Mouse (Mus musculus): ENCODE measurements around the gene Neu4. TPM values are rescaled to one million over a fixed set of nuclear protein-coding genes. Genes with fewer than 3 reads are reported as not detected.

The Neu4 gene
- polyA plus RNA-seq (2014; fragmentation: Illumina TruSeq; extraction: RNeasy Lipid Tissue Mini Kit (QIAGEN cat#74804); ENCODE audit: low read depth, low replicate concordance): not detected

DNA sequence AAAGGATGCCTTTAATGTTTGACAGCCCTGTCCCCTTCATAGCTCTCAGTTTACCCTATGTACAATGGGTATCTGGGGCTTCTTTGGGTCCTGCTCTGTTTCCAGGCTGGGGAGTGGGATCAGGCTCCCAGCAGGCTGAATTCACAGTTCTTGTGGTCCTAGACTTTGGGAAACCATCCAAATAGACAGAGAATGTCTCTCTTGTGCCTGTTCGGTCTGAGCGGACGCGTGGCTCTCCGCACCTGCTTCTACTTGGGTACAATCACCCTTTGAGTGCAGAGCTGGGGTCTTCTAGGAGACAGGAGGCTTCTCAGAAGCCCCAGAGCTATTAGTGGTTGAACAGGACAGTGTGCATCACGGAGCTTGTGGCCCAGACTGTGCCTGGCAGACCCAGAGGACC, at the start of gene Neu4:
TSS of gene Neu4 (plus strand) at position 301 of the 400 bp plus-strand sequence.

DNA sequence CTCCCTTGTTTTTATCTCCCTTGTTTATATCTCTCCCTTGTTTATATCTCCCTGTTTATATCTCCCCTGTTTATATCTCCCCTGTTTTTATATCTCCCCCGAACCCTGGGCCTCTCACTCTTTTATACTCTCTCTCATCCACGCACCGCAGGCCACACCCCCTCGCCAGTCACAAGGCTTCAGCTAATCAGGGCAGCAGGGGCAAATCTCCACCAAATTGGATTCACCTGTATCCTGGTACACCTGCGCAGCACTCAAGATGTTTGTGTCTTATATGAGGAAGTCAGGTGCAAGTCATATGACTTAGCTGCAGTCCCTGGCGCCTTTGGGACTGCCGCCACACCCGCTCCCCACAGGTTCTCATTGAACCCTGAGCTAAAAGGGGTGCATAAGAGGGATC, 30.0 kb upstream of the Neu4 start, which contains the start of gene Gal3st2c:
TSS of gene Gal3st2c (plus strand) at position 301 of the 400 bp plus-strand sequence.

DNA sequence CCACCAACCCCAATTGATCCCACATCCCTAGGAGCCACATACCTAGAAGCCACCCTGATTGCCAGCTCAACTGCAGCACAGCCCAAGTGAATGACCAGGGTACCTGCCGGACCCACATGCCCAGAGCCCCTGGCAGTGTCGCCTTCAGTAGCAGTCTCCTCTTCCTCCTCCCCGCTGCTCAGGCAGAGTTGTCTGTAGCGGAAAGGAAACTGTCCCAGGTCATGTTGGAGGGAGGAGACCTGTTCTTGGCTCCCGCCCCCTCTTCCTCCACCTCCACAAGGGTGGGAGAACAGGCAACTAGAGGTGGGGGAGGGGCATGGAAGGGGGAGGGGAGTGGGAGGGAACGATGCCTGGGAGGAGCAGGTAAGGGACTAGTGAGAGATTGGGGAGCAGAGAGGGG, 32.1 kb downstream of the Neu4 start, which contains the start of gene Pdcd1:
TSS of gene Pdcd1 (minus strand) at position 181 of the 400 bp plus-strand sequence.

Other genes with a start within 250 kb of the Neu4 start
- gene Dtymk, start 218.5 kb upstream of the Neu4 start, polyA plus RNA-seq (2014; fragmentation: Illumina TruSeq; extraction: RNeasy Lipid Tissue Mini Kit (QIAGEN cat#74804); ENCODE audit: low read depth, low replicate concordance): 30.9 TPM
- gene Ing5, start 216.5 kb upstream of the Neu4 start, polyA plus RNA-seq (2014; fragmentation: Illumina TruSeq; extraction: RNeasy Lipid Tissue Mini Kit (QIAGEN cat#74804); ENCODE audit: low read depth, low replicate concordance): 8.3 TPM
- 39.2 TPM for gene D2hgdh, start 195.5 kb upstream of the Neu4 start, polyA plus RNA-seq (2014; fragmentation: Illumina TruSeq; extraction: RNeasy Lipid Tissue Mini Kit (QIAGEN cat#74804); ENCODE audit: low read depth, low replicate concordance)
- 0.39 TPM for gene Gal3st2, start 159.1 kb upstream of the Neu4 start, polyA plus RNA-seq (2014; fragmentation: Illumina TruSeq; extraction: RNeasy Lipid Tissue Mini Kit (QIAGEN cat#74804); ENCODE audit: low read depth, low replicate concordance)
- 0.68 TPM for gene Gal3st2b, start 102.1 kb upstream of the Neu4 start, polyA plus RNA-seq (2014; fragmentation: Illumina TruSeq; extraction: RNeasy Lipid Tissue Mini Kit (QIAGEN cat#74804); ENCODE audit: low read depth, low replicate concordance)
- 2.0 TPM for gene Gal3st2c, start 29.9 kb upstream of the Neu4 start, polyA plus RNA-seq (2014; fragmentation: Illumina TruSeq; extraction: RNeasy Lipid Tissue Mini Kit (QIAGEN cat#74804); ENCODE audit: low read depth, low replicate concordance)
- not detected for gene Pdcd1, start 32.1 kb downstream of the Neu4 start, polyA plus RNA-seq (2014; fragmentation: Illumina TruSeq; extraction: RNeasy Lipid Tissue Mini Kit (QIAGEN cat#74804); ENCODE audit: low read depth, low replicate concordance)

All from heart, adult 10 weeks (tissue).